In the genomic region with DNA sequence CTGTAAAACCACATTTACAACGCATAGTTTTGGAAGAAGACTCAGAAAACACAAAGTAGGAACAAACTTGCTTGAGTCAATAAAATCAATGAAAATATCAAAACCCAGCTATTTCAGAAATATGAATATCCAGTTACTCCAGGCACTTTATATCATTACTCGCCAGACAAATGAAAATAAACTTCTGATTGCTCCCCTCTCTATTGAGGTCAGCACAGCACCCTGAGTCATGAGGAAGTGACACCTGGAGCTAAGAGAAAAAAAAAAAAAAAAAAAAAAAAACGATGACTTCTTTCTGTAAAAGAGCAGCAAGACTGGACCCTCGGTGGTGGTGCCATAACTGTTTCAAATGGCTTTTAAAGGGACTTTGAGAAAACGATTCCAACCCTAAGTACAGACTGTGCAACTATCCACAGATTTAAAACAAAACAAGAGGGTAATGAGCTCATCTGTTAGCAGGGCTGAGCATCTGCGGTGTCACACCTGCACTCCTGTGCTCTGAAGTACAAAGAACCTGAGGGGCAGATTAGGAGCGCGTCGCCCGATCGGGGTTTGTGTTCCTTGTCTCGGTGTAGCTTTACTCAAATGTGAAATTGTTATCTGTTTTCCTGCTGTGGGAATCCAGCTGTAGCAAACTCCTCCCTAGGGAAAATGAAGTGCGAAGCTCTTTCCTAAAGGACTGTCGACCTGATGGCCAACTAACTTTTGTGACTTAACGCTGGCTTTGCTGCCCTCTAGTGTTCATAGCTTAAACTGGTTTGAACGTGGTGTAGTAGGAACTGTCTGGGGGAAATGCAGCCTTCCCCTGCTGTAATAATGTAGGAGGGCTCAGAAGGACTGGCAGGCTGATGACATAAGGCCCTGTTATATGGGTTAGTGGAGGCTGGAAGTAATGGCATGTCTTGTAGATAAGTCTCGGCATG, we compare ENCODE assay signal across 8 mouse cellular contexts.
DNase-seq lines count a peak whose midpoint lies in the region; ATAC-seq and TF ChIP-seq lines count a peak whose summit lies in the region.

No protein-coding gene starts in this region.

- H3K9ac ChIP-seq in intestine, embryonic 15.5 days: no peak overlapping the region

- H3K4me1 ChIP-seq in intestine, embryonic 15.5 days (replicated peaks): no peaks in the 10 kb centered on the region
- no peaks in the 10 kb centered on the region for H3K4me1 ChIP-seq in small intestine, adult 2 months (ENCODE audit: control insufficient read depth, insufficient read depth, insufficient read length, low read length)

- H3K9me3 ChIP-seq in intestine, embryonic 15.5 days: no peaks in the 10 kb centered on the region

- DNase-seq in gastrocnemius, postnatal 10 days: peak; percentile 35
- no peak for DNase-seq in gastrocnemius, postnatal 25 days
- peak; percentile 3 for DNase-seq in cerebellum, adult 9-11 months
- DNase-seq in frontal cortex, adult 2 months (ENCODE audit: extremely low spot score in 1 of 2, low spot score in 1 of 2): peak; percentile 32 to 88
- DNase-seq in left cerebral cortex, postnatal 14 days (ENCODE audit: low spot score in 2 of 2): peak; percentile 71 to 81

- WGBS in intestine, embryonic 15.5 days: 26% methylated on average over 17 of the region's 17 CpGs
- WGBS in small intestine, adult 2 months: 23% methylated on average over 17 of the region's 17 CpGs

- H3K36me3 ChIP-seq in intestine, embryonic 15.5 days: no peaks in the 10 kb centered on the region
- H3K36me3 ChIP-seq in small intestine, adult 2 months (ENCODE audit: control insufficient read depth, insufficient read depth, low read length): no peaks in the 10 kb centered on the region

- TF ChIP-seq CTCF in small intestine, adult 2 months (IDR thresholded peaks at IDR 0.05; ENCODE audit: extremely low read depth, insufficient read length, insufficient replicate concordance, low read depth, low read length): peak; percentile 45; the same call in 1 of the 2 replicates

- intact Hi-C loops in left cerebral cortex, postnatal 14 days (cut with DNase I): loop anchor here (2.0 to 10.0 kb wide), 2 partner anchors 27 to 99 kb away; no protein-coding TSS in a partner anchor

- H3K4me2 ChIP-seq in intestine, embryonic 15.5 days (replicated peaks): peak overlapping the region; percentile 44

- no peak overlapping the region for H3K27ac ChIP-seq in intestine, embryonic 15.5 days
- no peak overlapping the region for H3K27ac ChIP-seq in small intestine, adult 2 months (ENCODE audit: insufficient read depth, low read depth, low read length)

- H3K27me3 ChIP-seq in intestine, embryonic 15.5 days (replicated peaks): no peaks in the 10 kb centered on the region
- no peaks in the 10 kb centered on the region for H3K27me3 ChIP-seq in small intestine, adult 2 months (ENCODE audit: control insufficient read depth, insufficient read depth, low read length)

- peak; percentile 69 for ATAC-seq in intestine, embryonic 15.5 days
- peak; percentile 80 for ATAC-seq in megakaryocyte-erythroid progenitor cell, adult 5-6 weeks (replicated peaks; ENCODE audit: low FRiP score, low TSS enrichment, poor library complexity, severe bottlenecking)

- no peak overlapping the region for H3K4me3 ChIP-seq in intestine, embryonic 15.5 days (replicated peaks)
- no peak overlapping the region for H3K4me3 ChIP-seq in small intestine, adult 2 months (ENCODE audit: low read depth, low read length)

- no peak for TF ChIP-seq POLR2A in small intestine, adult 2 months (IDR thresholded peaks at IDR 0.05; ENCODE audit: low read depth, low read length)
